Mouse (Mus musculus) kidney, adult 2 months (tissue): ENCODE results near the gene Zc3h10. TPM values are rescaled to one million over a fixed set of nuclear protein-coding genes. Genes with fewer than 3 reads are reported as not detected.

Source experiments
- DNase-seq: peaks from one replicate; pipeline ENCODE4 v3.0.0; 2021
- H3K27ac ChIP-seq: fragments of 200-500 bp; 2 replicates; pipeline ENCODE4 v1.5.1; 2012; ENCODE audit warnings: low read depth, low read length, control low read depth, inconsistent platforms; ENCODE audit not compliant: insufficient read depth
- H3K27me3 ChIP-seq: fragments of 200-500 bp; replicated peaks from 2 replicates; pipeline ENCODE4 v1.6.1; 2012; ENCODE audit warnings: mild to moderate bottlenecking, moderate library complexity, low read length, inconsistent platforms; ENCODE audit not compliant: control insufficient read depth, insufficient read depth
- H3K36me3 ChIP-seq: fragments of 200-500 bp; 2 replicates; pipeline ENCODE4 v1.6.1; 2012; ENCODE audit warnings: mild to moderate bottlenecking, moderate library complexity, low read length, inconsistent platforms; ENCODE audit not compliant: control insufficient read depth, insufficient read depth
- H3K4me1 ChIP-seq: fragments of 200-500 bp; 2 replicates; pipeline ENCODE4 v1.6.1; 2011; ENCODE audit warnings: low read length; ENCODE audit not compliant: control insufficient read depth, insufficient read depth
- H3K4me3 ChIP-seq: fragments of 200-500 bp; 2 replicates; pipeline ENCODE4 v1.5.1; 2011; ENCODE audit warnings: mild to moderate bottlenecking, low read depth, low read length, control low read depth; ENCODE audit not compliant: insufficient read depth
- CTCF ChIP-seq: fragments of 200-500 bp; conservative IDR thresholded peaks from 2 replicates; pipeline ENCODE4 v1.5.1; 2011; ENCODE audit warnings: low read depth, mild to moderate bottlenecking, control low read depth, low read length, moderate library complexity, mixed read lengths; ENCODE audit not compliant: insufficient read depth, insufficient read length
- POLR2A ChIP-seq: fragments of 200-500 bp; IDR thresholded peaks from one replicate; pipeline ENCODE4 v1.6.1; 2011; ENCODE audit warnings: low read depth, low read length, control low read depth
- WGBS: fragments of 180-500 bp; shearing (Covaris S2); methylation state at CpG from one replicate; pipeline ENCODE4 v1.1.7; 2018; 5-methylcytosine and 5-hydroxymethylcytosine counted together
- polyA plus RNA-seq: library from polyadenylated mRNA; depleted of rRNA; stranded (reverse); fragments of >200 nt; gene quantifications from 2 replicates; pipeline ENCODE4 v1.2.3, GENCODE M21; 2012

The Zc3h10 gene
- polyA plus RNA-seq, 1 experiment = 10.0 TPM

DNA sequence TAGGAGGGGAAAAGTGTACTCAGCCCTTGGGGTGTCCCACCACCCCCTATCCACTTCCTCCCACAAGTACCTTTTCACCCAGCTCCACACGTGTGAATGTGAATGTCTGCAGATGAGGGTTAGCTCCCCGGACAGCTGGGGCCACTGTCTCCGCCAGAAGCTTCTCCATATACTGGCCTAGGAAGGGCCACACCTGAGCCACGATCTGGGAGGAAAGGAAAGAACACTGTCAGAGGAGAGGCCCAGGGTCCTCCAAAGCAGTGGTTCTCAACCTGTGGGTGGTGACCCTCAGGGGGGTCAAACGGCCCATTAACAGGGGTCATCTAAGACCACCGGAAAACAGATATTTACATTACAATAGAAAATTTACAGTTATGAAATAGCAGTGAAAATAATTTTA lies 25.2 kb downstream of the Zc3h10 start:
- Histone ChIP-seq H3K36me3 (no peaks in the 10 kb centered on the region), H3K27ac (no peak overlapping the region), H3K27me3 (no peaks in the 10 kb centered on the region), H3K4me1 (no peaks in the 10 kb centered on the region; the same call in 1 of the 2 replicates), H3K4me3 (no peak overlapping the region)
- no peak for DNase-seq
- TF ChIP-seq CTCF (no peak), POLR2A (no peak)
- 80% methylated on average over 6 of the region's 6 CpGs for WGBS

DNA sequence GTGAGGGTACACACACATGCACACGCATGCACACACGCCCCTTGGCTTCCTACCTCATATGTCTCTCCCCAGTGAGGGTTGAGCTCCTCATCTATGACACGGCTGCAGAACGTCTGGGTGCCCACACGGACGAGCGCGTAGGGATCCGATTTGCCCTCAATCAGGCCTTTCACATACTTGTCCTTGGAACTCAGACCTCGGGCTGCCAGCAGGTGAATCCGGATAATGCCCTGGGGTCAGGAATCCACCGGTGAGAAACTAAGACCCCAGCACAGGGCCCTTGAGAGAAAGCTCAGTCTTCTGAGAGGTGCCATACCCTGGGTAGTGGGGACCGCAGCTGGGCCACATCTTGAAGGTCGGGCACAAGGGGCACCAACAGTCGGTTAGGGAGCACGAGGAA lies 27.0 kb downstream of the Zc3h10 start:
- Histone ChIP-seq H3K36me3 (no peaks in the 10 kb centered on the region), H3K4me1 (no peaks in the 10 kb centered on the region)
- WGBS = 91% methylated on average over 16 of the region's 16 CpGs

GRCm38 (mm10) chr10:128518833-128519232 lies 28.7 kb downstream of the Zc3h10 start:
- H3K27me3 ChIP-seq = no peaks in the 10 kb centered on the region
- no peaks in the 10 kb centered on the region for H3K4me1 ChIP-seq
- peak; percentile 81 for TF ChIP-seq CTCF
- TF ChIP-seq POLR2A = no peak
- peak; percentile 57 for DNase-seq
- H3K4me3 ChIP-seq = no peak overlapping the region
- H3K27ac ChIP-seq = no peak overlapping the region
- 83% methylated on average over 7 of the region's 7 CpGs for WGBS
- no peaks in the 10 kb centered on the region for H3K36me3 ChIP-seq

More for the DNA sequence above, 27.0 kb downstream of the Zc3h10 start:
- Histone ChIP-seq H3K27ac (no peak overlapping the region), H3K27me3 (no peaks in the 10 kb centered on the region), H3K4me3 (no peak overlapping the region)
- TF ChIP-seq CTCF = no peak
- TF ChIP-seq POLR2A = no peak
- DNase-seq = no peak

DNA sequence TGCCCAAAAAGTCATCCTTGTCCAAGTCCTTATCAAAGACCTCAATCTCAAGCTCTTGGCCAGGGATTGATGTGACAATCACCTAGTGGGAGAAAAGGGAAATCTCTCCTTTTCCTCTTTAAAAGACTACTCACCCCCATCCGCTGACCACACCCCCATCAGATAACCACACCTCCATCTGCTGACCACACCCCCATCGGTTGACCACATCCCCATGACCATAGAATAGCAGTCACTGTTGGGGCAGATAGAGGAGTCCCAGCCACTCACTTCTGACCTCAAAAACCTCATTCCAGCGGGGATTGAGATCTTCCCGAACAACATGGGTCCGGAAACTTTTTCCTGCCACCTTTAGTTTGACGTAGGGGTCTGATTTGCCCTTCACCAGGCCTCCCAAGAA lies 30.9 kb downstream of the Zc3h10 start:
- TF ChIP-seq POLR2A (no peak), CTCF (no peak)
- Histone ChIP-seq H3K36me3 (no peaks in the 10 kb centered on the region), H3K27ac (no peak overlapping the region), H3K4me3 (no peak overlapping the region), H3K4me1 (no peaks in the 10 kb centered on the region), H3K27me3 (no peaks in the 10 kb centered on the region)
- no peak for DNase-seq
- WGBS = 54% methylated on average over 6 of the region's 6 CpGs

DNA sequence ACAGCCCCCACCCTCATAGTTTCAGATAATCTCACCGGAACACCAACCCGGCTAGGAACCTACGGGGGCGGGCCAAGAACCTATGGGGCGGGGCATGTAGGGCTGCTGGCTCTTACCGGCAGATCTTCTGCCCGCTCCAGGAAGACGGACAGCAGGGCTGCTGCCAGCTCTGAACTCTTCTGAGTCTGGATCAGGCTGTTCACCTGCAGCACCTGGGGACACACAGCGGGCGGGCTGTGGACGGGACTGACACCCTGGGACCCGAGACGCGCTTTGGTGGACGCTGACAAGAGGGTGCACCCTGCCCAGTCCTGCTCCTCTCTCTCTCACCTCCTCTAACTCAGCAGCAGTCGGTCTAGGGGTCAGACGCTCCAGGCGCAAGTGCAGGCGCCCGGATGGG lies 31.5 kb downstream of the Zc3h10 start:
- H3K27me3 ChIP-seq = no peaks in the 10 kb centered on the region
- no peak overlapping the region for H3K27ac ChIP-seq
- H3K4me3 ChIP-seq = no peak overlapping the region
- 63% methylated on average over 20 of the region's 20 CpGs for WGBS
- DNase-seq = no peak
- H3K4me1 ChIP-seq = no peaks in the 10 kb centered on the region
- H3K36me3 ChIP-seq = no peaks in the 10 kb centered on the region
- no peak for TF ChIP-seq POLR2A
- TF ChIP-seq CTCF = no peak

DNA sequence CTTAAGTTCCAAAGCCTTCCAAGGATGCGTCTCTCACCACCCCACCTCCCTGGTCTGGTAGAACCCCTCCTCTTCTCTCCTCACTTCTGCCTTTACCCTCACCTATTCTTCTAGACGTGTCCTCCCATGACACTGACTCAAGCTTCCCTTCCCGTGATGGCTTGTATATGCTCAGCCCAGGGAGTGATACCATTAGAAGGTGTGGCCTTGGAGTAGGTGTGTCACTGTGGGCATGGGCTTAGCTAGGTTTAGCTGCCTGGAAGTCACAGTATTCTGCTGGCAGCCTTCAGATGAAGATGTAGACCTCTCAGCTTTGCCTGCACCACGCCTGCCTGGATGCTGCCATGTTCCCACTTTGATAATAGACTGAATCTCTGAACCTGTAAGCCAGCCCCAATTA lies 32.5 kb downstream of the Zc3h10 start:
- DNase-seq = no peak
- Histone ChIP-seq H3K4me1 (no peaks in the 10 kb centered on the region), H3K36me3 (no peaks in the 10 kb centered on the region), H3K4me3 (no peak overlapping the region), H3K27ac (no peak overlapping the region), H3K27me3 (no peaks in the 10 kb centered on the region)
- TF ChIP-seq CTCF = no peak
- no peak for TF ChIP-seq POLR2A
- 89% methylated on average over 4 of the region's 4 CpGs for WGBS

- WGBS = 93% methylated on average over 12 of the region's 12 CpGs
- H3K4me1 ChIP-seq = no peaks in the 10 kb centered on the region
- H3K27ac ChIP-seq = no peak overlapping the region
- no peaks in the 10 kb centered on the region for H3K36me3 ChIP-seq
- no peaks in the 10 kb centered on the region for H3K27me3 ChIP-seq
- TF ChIP-seq CTCF (no peak), POLR2A (no peak)
- no peak for DNase-seq
- H3K4me3 ChIP-seq = no peak overlapping the region
These were observed 35.8 kb downstream of the Zc3h10 start for GRCm38 (mm10) chr10:128511761-128512160.

- H3K4me3 ChIP-seq = no peak overlapping the region
- H3K4me1 ChIP-seq = no peaks in the 10 kb centered on the region
- H3K27ac ChIP-seq = no peak overlapping the region
- DNase-seq = no peak
- TF ChIP-seq CTCF (no peak), POLR2A (no peak)
- no peaks in the 10 kb centered on the region for H3K27me3 ChIP-seq
- H3K36me3 ChIP-seq = no peaks in the 10 kb centered on the region
- WGBS = 83% methylated on average over 9 of the region's 9 CpGs
These were observed 36.4 kb downstream of the Zc3h10 start for GRCm38 (mm10) chr10:128511189-128511588.
